Mouse (Mus musculus): Measurements from ENCODE around the gene Cldn2. TPM values are rescaled to one million over a fixed set of nuclear protein-coding genes. Genes with fewer than 3 reads are reported as not detected.

The Cldn2 gene
- polyA plus RNA-seq, 1 experiment from 2014 or later: 0.14 TPM

Other genes with a start within 250 kb of the Cldn2 start
- 1.1 and 1.5 TPM in 2 replicates for gene Rnf128, start 237.5 kb upstream of the Cldn2 start, polyA plus RNA-seq (2015; fragmentation: Nextera tagmentation; extraction: Ambion mirVana)
- gene Tbc1d8b, start 115.8 kb upstream of the Cldn2 start, polyA plus RNA-seq (2015; fragmentation: Nextera tagmentation; extraction: Ambion mirVana): 1.2 TPM in 2 replicates
- not detected in 2 replicates for gene Gm15013, start 86.3 kb upstream of the Cldn2 start, polyA plus RNA-seq (2015; fragmentation: Nextera tagmentation; extraction: Ambion mirVana)
- gene Ripply1, start 18.5 kb upstream of the Cldn2 start, polyA plus RNA-seq (2015; fragmentation: Nextera tagmentation; extraction: Ambion mirVana): not detected in 2 replicates
- gene Morc4, start 70.8 kb downstream of the Cldn2 start, polyA plus RNA-seq (2015; fragmentation: Nextera tagmentation; extraction: Ambion mirVana): 2.3 and 3.2 TPM in 2 replicates
- gene Rbm41, start 197.8 kb downstream of the Cldn2 start, polyA plus RNA-seq (2015; fragmentation: Nextera tagmentation; extraction: Ambion mirVana): 6.9 and 7.6 TPM in 2 replicates